Mouse (Mus musculus) C2C12 (cell line): ENCODE data around the gene 1600014C23Rik. TPM values are rescaled to one million over a fixed set of nuclear protein-coding genes. Genes with fewer than 3 reads are reported as not detected.

ENCODE experiments used
- H3K27me3 ChIP-seq: one replicate; pipeline ENCODE4 v1.6.1; 2011; ENCODE audit not compliant: control insufficient read depth, insufficient read depth, insufficient read length
- H3K36me3 ChIP-seq: one replicate; pipeline ENCODE4 v1.6.1; 2011; ENCODE audit not compliant: control insufficient read depth, insufficient read depth
- H3K4me3 ChIP-seq: one replicate; pipeline ENCODE4 v1.5.1; 2011; ENCODE audit warnings: mild to moderate bottlenecking, control low read depth; ENCODE audit not compliant: poor library complexity, insufficient read depth, severe bottlenecking
- H3K79me2 ChIP-seq: one replicate; pipeline ENCODE4 v1.6.1; 2011; ENCODE audit not compliant: control insufficient read depth, insufficient read depth
- H3K79me3 ChIP-seq: one replicate; pipeline ENCODE4 v1.6.1; 2011; ENCODE audit warnings: low read depth, control low read depth
- H3ac ChIP-seq: one replicate; pipeline ENCODE3; 2011; ENCODE audit warnings: low read depth; ENCODE audit not compliant: control insufficient read depth, insufficient read length
- CEBPB ChIP-seq: IDR thresholded peaks from one replicate; pipeline ENCODE4 v1.6.1; 2011; ENCODE audit warnings: low read depth, mild to moderate bottlenecking, control low read depth, moderate library complexity
- CTCF ChIP-seq: IDR thresholded peaks from one replicate; pipeline ENCODE4 v1.5.1; 2011; ENCODE audit not compliant: control insufficient read depth, insufficient read depth, insufficient read length
- FOSL1 ChIP-seq: IDR thresholded peaks from one replicate; pipeline ENCODE4 v1.8.0; 2011; ENCODE audit warnings: mild to moderate bottlenecking, low read length; ENCODE audit not compliant: poor library complexity, insufficient read depth, severe bottlenecking
- MAX ChIP-seq: IDR thresholded peaks from one replicate; pipeline ENCODE4 v1.6.1; 2011; ENCODE audit warnings: mild to moderate bottlenecking, control low read depth
- MYOD1 ChIP-seq: IDR thresholded peaks from one replicate; pipeline ENCODE4 v1.6.1; 2011; ENCODE audit warnings: low read depth; ENCODE audit not compliant: control insufficient read depth, insufficient read length
- MYOG ChIP-seq: IDR thresholded peaks from one replicate; pipeline ENCODE4 v1.6.1; 2011; ENCODE audit not compliant: control insufficient read depth, insufficient read length; ENCODE audit errors: extremely low read depth
- USF1 ChIP-seq: IDR thresholded peaks from one replicate; pipeline ENCODE4 v1.6.1; 2011; ENCODE audit warnings: low read depth, mild to moderate bottlenecking, control low read depth, moderate library complexity
- polyA plus RNA-seq: library from polyadenylated mRNA; unstranded; fragments of >200 nt; fragmentation: generic; extraction: Trizol; gene quantifications from one replicate; pipeline ENCODE4 v1.2.1, GENCODE M21; 2012; ENCODE audit warnings: missing spikeins

The 1600014C23Rik gene
- polyA plus RNA-seq, 1 experiment: not detected

DNA sequence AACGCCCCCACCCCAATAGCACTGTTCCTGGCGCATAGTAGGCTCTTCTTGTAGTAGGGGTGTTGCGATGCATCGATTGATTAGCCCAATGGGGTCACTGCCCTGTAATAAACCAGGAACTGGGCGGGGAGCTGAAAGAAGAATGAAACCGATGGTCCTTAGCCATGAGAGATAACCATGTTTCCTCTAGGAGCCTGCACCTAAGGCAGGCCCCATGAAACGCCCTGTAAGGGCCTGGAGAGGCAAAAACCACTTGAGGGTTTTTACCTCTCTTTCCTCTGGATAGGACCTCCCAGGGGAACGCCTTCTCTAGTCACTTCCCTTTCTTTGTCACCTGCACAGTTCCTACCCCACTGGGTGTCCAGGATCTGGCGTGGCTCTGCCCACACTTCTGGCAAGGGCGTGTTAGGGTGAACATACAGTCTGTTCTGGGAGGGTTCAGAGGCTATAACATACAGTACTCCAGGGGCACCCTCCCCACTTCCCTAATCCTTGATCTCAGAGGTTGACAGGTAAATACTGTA lies 3.5 kb upstream of the 1600014C23Rik start:
- peak overlapping the region; percentile 52 for H3ac ChIP-seq
- no peaks in the 10 kb centered on the region for H3K79me2 ChIP-seq
- H3K36me3 ChIP-seq: no peaks in the 10 kb centered on the region
- H3K27me3 ChIP-seq: no peaks in the 10 kb centered on the region
- TF ChIP-seq CTCF (no peak), MYOG (no peak), USF1 (no peak), MAX (no peak), FOSL1 (no peak), MYOD1 (no peak), CEBPB (no peak)
- no peak overlapping the region for H3K4me3 ChIP-seq
- H3K79me3 ChIP-seq: no peaks in the 10 kb centered on the region

DNA sequence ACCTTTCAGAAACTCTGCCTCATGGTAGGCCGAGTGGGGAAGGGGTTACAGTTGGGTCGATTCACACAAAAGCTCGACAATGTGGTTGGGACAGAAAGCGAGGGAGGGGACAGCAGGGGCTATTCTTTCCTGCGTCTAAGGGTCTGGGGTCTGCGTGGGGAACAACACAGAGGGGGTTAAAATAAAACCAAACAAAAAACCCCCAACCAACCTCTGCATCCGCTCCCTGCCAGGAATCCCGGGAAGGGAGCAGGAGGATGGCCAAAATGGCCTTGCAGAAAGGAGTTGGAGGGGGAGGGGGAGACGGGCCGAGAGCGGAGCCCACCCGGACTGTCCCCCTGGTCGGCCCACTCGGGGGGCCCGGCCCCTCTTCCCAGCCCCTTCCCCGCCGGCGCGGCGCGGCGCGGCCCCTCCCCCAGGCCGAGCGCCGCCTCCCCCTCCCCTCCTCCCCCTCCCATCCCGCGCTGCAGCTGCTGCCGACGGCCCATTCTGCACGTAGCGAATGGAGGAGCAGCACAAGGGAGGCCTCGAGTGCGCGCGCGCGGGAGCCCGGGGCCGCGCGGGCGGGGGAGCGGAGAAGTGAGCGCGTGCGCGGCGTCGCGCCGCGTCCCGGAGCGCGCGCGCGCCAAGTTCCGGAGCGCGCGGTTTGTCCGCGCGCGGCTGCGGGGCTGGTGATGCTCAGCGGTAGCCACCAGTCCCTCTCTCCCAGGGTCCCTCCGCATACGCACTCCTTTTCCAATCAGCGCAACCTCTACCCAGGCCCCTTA lies 2.9 kb upstream of the 1600014C23Rik start:
- Histone ChIP-seq H3K27me3 (no peaks in the 10 kb centered on the region), H3ac (peak overlapping the region; percentile 71), H3K4me3 (peak overlapping the region; percentile 30), H3K79me2 (no peaks in the 10 kb centered on the region), H3K36me3 (no peaks in the 10 kb centered on the region), H3K79me3 (no peaks in the 10 kb centered on the region)
- TF ChIP-seq MAX (peak; percentile 52), CEBPB (no peak)

DNA sequence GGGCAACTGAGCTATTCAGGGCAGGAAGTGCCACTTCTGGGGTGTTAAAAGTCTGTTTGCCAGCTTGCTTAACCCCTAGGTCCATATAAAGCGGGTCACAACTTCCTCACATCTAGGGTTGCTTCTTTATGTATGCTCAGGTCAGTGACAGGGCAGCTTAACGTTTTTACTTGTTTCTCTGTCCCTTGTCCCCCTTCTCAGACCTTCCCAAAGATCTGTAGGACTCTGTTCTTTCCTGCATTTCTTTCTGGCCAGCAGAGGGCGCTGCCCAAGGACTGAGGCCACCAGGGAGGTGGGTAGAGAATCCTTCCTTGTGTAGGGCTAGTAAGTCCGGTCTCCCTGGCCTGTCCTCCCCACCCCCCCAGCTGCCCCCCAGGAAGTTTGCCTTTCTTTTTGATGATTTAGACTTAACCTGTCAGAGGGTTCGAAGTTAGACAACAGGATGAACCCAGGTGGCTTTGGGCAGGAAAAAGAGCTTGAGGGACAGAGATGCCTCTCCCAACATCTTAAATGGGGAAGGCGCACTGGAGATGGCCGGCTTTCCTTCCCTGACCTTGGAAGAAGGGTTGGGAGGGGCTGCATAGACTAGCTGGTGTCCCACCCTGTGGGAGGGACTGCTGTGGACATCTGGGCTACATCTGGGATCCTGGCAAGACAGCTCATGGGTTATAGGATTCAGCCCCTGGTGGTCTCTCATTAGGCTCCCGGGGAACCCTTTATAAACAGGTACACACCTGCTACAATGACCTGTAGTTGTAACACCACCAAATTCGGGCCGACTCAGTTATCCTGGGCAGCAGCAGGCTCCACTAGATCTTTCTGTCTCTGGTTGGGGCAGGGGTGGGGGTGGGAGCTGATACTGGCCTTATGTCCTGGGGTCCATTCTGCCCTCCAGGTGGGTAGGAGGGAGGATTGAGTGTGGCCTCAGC lies 2.0 kb upstream of the 1600014C23Rik start:
- Histone ChIP-seq H3K4me3 (peak overlapping the region; percentile 30), H3ac (peak overlapping the region; percentile 9)
- TF ChIP-seq FOSL1 (no peak), MYOD1 (no peak), CEBPB (no peak), CTCF (peak; percentile 43)

DNA sequence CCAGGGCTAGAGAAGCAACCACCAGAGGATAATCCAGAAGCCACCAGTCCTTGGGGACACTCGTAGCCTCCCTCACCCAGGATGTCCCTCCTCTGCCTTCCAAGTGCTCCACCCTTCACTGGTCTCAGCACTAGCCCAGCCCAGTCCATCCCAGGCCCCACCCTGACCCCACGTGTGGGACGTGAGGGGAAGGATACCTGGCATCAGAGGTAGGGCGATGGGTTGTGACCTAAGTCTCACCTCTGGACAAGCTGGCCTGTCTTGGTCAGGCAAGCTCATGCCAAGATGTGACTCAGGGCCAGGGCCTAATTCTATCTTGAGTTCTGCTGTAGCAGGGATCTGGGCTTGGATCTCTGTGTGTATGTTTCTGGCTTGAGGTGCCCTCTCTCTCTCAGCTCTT lies 1.2 kb upstream of the 1600014C23Rik start:
- Histone ChIP-seq H3K4me3 (no peak overlapping the region), H3K36me3 (no peaks in the 10 kb centered on the region)

More for the DNA sequence above, 2.0 kb upstream of the 1600014C23Rik start:
- no peaks in the 10 kb centered on the region for H3K27me3 ChIP-seq
- H3K36me3 ChIP-seq: no peaks in the 10 kb centered on the region
- no peaks in the 10 kb centered on the region for H3K79me3 ChIP-seq
- no peaks in the 10 kb centered on the region for H3K79me2 ChIP-seq

DNA sequence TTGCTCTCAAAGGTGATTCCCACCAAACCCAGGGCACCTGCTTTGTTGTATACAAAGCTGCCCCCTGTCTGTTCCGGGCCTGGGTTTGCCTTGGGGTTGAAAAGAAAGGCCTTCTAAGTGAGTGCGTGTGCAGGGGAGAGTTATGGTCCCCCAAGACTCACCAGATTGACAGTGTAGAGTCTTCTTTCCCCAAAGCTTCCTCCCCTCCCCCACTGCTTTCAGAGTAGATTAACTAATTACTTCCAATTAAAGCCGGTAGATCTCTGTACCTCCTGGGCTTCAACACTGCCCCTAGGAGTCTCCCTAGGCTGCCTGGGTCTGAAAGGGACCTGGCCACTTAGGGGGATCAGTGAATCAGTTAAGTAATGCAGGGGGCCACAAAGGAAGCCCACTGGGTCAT lies 689 bp upstream of the 1600014C23Rik start:
- H3K79me2 ChIP-seq: no peaks in the 10 kb centered on the region
- H3ac ChIP-seq: no peak overlapping the region
- H3K4me3 ChIP-seq: no peak overlapping the region
- no peaks in the 10 kb centered on the region for H3K79me3 ChIP-seq
- H3K36me3 ChIP-seq: no peaks in the 10 kb centered on the region
- no peaks in the 10 kb centered on the region for H3K27me3 ChIP-seq
- TF ChIP-seq CTCF (no peak), MAX (no peak)

More for the DNA sequence above, 1.2 kb upstream of the 1600014C23Rik start:
- Histone ChIP-seq H3K79me3 (no peaks in the 10 kb centered on the region), H3K27me3 (no peaks in the 10 kb centered on the region), H3ac (no peak overlapping the region), H3K79me2 (no peaks in the 10 kb centered on the region)
- no peak for TF ChIP-seq CEBPB
- TF ChIP-seq CTCF: no peak
- no peak for TF ChIP-seq MAX
- TF ChIP-seq MYOG: no peak
- TF ChIP-seq USF1: no peak
- no peak for TF ChIP-seq MYOD1
- no peak for TF ChIP-seq FOSL1
